Mouse (Mus musculus) CH12.LX (cell line): Measurements from ENCODE around the gene Vmn1r211. TPM values are rescaled to one million over a fixed set of nuclear protein-coding genes. Genes with fewer than 3 reads are reported as not detected.
A peak's percentile ranks its signal among the peaks of the same experiment; 100 is the strongest.
"Not testable (repeated sequence)": the region's sequence is repeated elsewhere in the genome, so short reads cannot be mapped to it uniquely, and the experiment has no call there.

Experiments
- DNase-seq: peaks from one replicate; pipeline ENCODE4 v3.0.0-alpha.2; 2013; ENCODE audit errors: extremely low read depth
- H3K27ac ChIP-seq: 2 replicates; pipeline ENCODE4 v1.5.1; 2012; ENCODE audit warnings: low read depth, mild to moderate bottlenecking, control low read depth, moderate library complexity; ENCODE audit not compliant: insufficient read depth
- H3K27me3 ChIP-seq: replicated peaks from 2 replicates; pipeline ENCODE3; 2012; ENCODE audit warnings: inconsistent platforms
- H3K36me3 ChIP-seq, 2 experiments: replicated peaks in 1 of 2; 2 replicates each; pipeline versions ENCODE3 to v1.6.1; 2012; ENCODE audit warnings: inconsistent platforms in 1 of 2, low read length in 1 of 2, mild to moderate bottlenecking in 1 of 2, mixed read lengths in 1 of 2, moderate library complexity in 1 of 2; ENCODE audit not compliant: control insufficient read depth in 1 of 2, insufficient read depth in 1 of 2
- H3K4me1 ChIP-seq, 2 experiments: 2 replicates each; pipeline ENCODE4 v1.6.1; 2012; ENCODE audit warnings: inconsistent platforms in 1 of 2, moderate library complexity in 1 of 2; ENCODE audit not compliant: insufficient read depth in 2 of 2, control insufficient read depth in 1 of 2
- H3K4me2 ChIP-seq: 2 replicates; pipeline ENCODE4 v1.6.1; 2012; ENCODE audit warnings: low read depth, mild to moderate bottlenecking, control low read depth; ENCODE audit not compliant: poor library complexity, insufficient read depth, severe bottlenecking
- H3K4me3 ChIP-seq, 3 experiments: fragments of 150-350 bp in 1 of 3; sonication (generic) in 1 of 3; replicated peaks in 1 of 3; 2 replicates each; pipeline versions ENCODE3 to v1.5.1; 2011 to 2012; ENCODE audit warnings: low read depth in 2 of 3, low read length in 2 of 3, mild to moderate bottlenecking in 2 of 3, moderate library complexity in 2 of 3, control low read depth in 1 of 3, improper control_type of control experiment in 1 of 3, inconsistent platforms in 1 of 3, mixed read lengths in 1 of 3; ENCODE audit not compliant: poor library complexity in 1 of 3
- H3K79me2 ChIP-seq: replicated peaks from 2 replicates; pipeline ENCODE4 v1.6.1; 2012; ENCODE audit warnings: mild to moderate bottlenecking, moderate library complexity; ENCODE audit not compliant: control insufficient read depth, poor library complexity, insufficient read depth, severe bottlenecking; ENCODE audit errors: extremely low read depth
- H3K9ac ChIP-seq: 2 replicates; pipeline ENCODE4 v1.6.1; 2012; ENCODE audit warnings: low read depth, mild to moderate bottlenecking, control low read depth, moderate library complexity; ENCODE audit not compliant: insufficient read depth
- H3K9me3 ChIP-seq: replicated peaks from 2 replicates; pipeline ENCODE3; 2012; ENCODE audit warnings: low read length, inconsistent platforms, mixed read lengths
- CHD1 ChIP-seq: IDR thresholded peaks from 2 replicates; pipeline ENCODE4 v1.6.1; 2012; ENCODE audit warnings: low read depth, low read length, improper control_type of control experiment, inconsistent platforms
- ELF1 ChIP-seq: IDR thresholded peaks from 2 replicates; pipeline ENCODE4 v1.6.1; 2014; ENCODE audit warnings: low read depth, mild to moderate bottlenecking, inconsistent platforms, low read length, improper control_type of control experiment
- EP300 ChIP-seq: IDR thresholded peaks from 2 replicates; pipeline ENCODE4 v1.6.1; 2011; ENCODE audit warnings: low read length, improper control_type of control experiment
- ETS1 ChIP-seq: conservative IDR thresholded peaks from 2 replicates; pipeline ENCODE4 v1.6.1; 2012; ENCODE audit warnings: low read depth, mild to moderate bottlenecking, inconsistent platforms, low read length, improper control_type of control experiment, moderate library complexity
- GABPA ChIP-seq: IDR thresholded peaks from 2 replicates; pipeline ENCODE4 v1.6.1; 2012; ENCODE audit warnings: low read depth, low read length, improper control_type of control experiment, inconsistent platforms; ENCODE audit not compliant: insufficient replicate concordance
- IRF4 ChIP-seq: IDR thresholded peaks from 2 replicates; pipeline ENCODE4 v1.6.1; 2014; ENCODE audit warnings: low read depth, mild to moderate bottlenecking, inconsistent platforms, low read length, improper control_type of control experiment
- KAT2A ChIP-seq: IDR thresholded peaks from 2 replicates; pipeline ENCODE4 v1.6.1; 2012; ENCODE audit warnings: low read length, improper control_type of control experiment, inconsistent platforms; ENCODE audit not compliant: insufficient replicate concordance
- MAZ ChIP-seq: IDR thresholded peaks from 2 replicates; pipeline ENCODE4 v1.6.1; 2012; ENCODE audit warnings: low read depth, mild to moderate bottlenecking, inconsistent platforms, low read length, improper control_type of control experiment, moderate library complexity
- MEF2A ChIP-seq: IDR thresholded peaks from 2 replicates; pipeline ENCODE4 v1.6.1; 2014; ENCODE audit warnings: low read depth, mild to moderate bottlenecking, inconsistent platforms, low read length, improper control_type of control experiment, borderline replicate concordance
- MXI1 ChIP-seq: IDR thresholded peaks from 2 replicates; pipeline ENCODE4 v1.6.1; 2011; ENCODE audit warnings: mild to moderate bottlenecking, low read depth, low read length, improper control_type of control experiment
- NRF1 ChIP-seq: IDR thresholded peaks from 2 replicates; pipeline ENCODE4 v1.6.1; 2014; ENCODE audit warnings: low read depth, mild to moderate bottlenecking, inconsistent platforms, low read length, improper control_type of control experiment, moderate library complexity
- SIN3A ChIP-seq: IDR thresholded peaks from 2 replicates; pipeline ENCODE4 v1.6.1; 2012; ENCODE audit warnings: low read length, improper control_type of control experiment, inconsistent platforms
- TCF12 ChIP-seq: IDR thresholded peaks from 2 replicates; pipeline ENCODE4 v1.6.1; 2014; ENCODE audit warnings: low read depth, mild to moderate bottlenecking, inconsistent platforms, low read length, improper control_type of control experiment
- UBTF ChIP-seq: IDR thresholded peaks from 2 replicates; pipeline ENCODE4 v1.6.1; 2012; ENCODE audit warnings: low read depth, mild to moderate bottlenecking, inconsistent platforms, low read length, improper control_type of control experiment, moderate library complexity
- dilution Hi-C: fragments of 300-500 bp; cut with MboI; formaldehyde crosslinking; loops from 2 replicates; pipeline ENCODE4 v1.14.3; 2020; ENCODE audit warnings: low sequenced_read_pairs; ENCODE audit not compliant: extremely low pct_unique_long_range_greater_than_20kb, extremely low pct_ligation_motif_present
- in situ Hi-C: fragments of 300-500 bp; cut with MboI; formaldehyde crosslinking; loops from 3 replicates; pipeline ENCODE4 v1.14.3; 2019; ENCODE audit warnings: low sequenced_read_pairs, low pct_ligation_motif_present, low pct_unique_long_range_greater_than_20kb, mixed read lengths
- polyA plus RNA-seq: library from polyadenylated mRNA; unstranded; fragments of >175 nt; gene quantifications from 2 replicates; pipeline ENCODE4 v1.2.1, GENCODE M21; 2012; ENCODE audit warnings: low read depth; ENCODE audit not compliant: insufficient read length
- total RNA-seq, 2 experiments: library from RNA; depleted of rRNA; stranded (reverse); fragments of 300-350 nt in 1 of 2; fragments of >200 nt in 1 of 2; gene quantifications; 2 replicates each; pipeline ENCODE4 v1.2.3; 2012 to 2014

The Vmn1r211 gene
- total and polyA plus RNA-seq, 3 experiments = not detected

GRCm38 (mm10) chr13:22854760-22855159, 2.6 kb downstream of the Vmn1r211 start:
- dilution Hi-C loops (no loop called here), in situ Hi-C loops (loop anchor here (10.0 kb wide), 1 partner anchor 550 kb away; no protein-coding TSS in a partner anchor)
- Histone ChIP-seq H3K4me2 (no peak overlapping the region), H3K9ac (no peak overlapping the region), H3K79me2 (no peaks in the 10 kb centered on the region), H3K27me3 (no peaks in the 10 kb centered on the region), H3K9me3 (no peaks in the 10 kb centered on the region), H3K36me3 (no peaks in the 10 kb centered on the region), H3K27ac (no peak overlapping the region), H3K4me1 (peaks cover 3 to 37% of the 10 kb centered on the region in 2 experiments; a peak in 3 of 4 replicates), H3K4me3 (no peak overlapping the region)
- TF ChIP-seq SIN3A (no peak), MXI1 (no peak), NRF1 (no peak), CHD1 (no peak), MEF2A (0 out of 2 replicates have a peak, but pooled peaks have one; percentile 15), GABPA (peak; percentile 36; the same call in 1 of the 2 replicates), UBTF (no peak), ELF1 (no peak), TCF12 (peak; percentile 51; the same call in 1 of the 2 replicates), IRF4 (peak; percentile 32; the same call in 1 of the 2 replicates), ETS1 (peak; percentile 77), MAZ (no peak), EP300 (peak; percentile 62; the same call in 1 of the 2 replicates), KAT2A (no peak)
- DNase-seq = peak; percentile 59

- Histone ChIP-seq H3K4me3 (no peak overlapping the region), H3K9ac (no peak overlapping the region), H3K36me3 (no peaks in the 10 kb centered on the region), H3K4me2 (no peak overlapping the region), H3K4me1 (no peaks in the 10 kb centered on the region), H3K9me3 (no peaks in the 10 kb centered on the region), H3K27ac (no peak overlapping the region), H3K79me2 (no peaks in the 10 kb centered on the region), H3K27me3 (no peaks in the 10 kb centered on the region)
- no peak for TF ChIP-seq IRF4
- no peak for TF ChIP-seq CHD1
- TF ChIP-seq GABPA = no peak
- no peak for DNase-seq
- in situ Hi-C loops (no loop called here), dilution Hi-C loops (no loop called here)
Observed at GRCm38 (mm10) chr13:22846798-22847197, 10.6 kb downstream of the Vmn1r211 start.

- H3K9me3 ChIP-seq, DNase-seq, H3K27ac ChIP-seq, H3K4me1 ChIP-seq, H3K79me2 ChIP-seq, H3K4me3 ChIP-seq, dilution Hi-C loops, H3K36me3 ChIP-seq, H3K9ac ChIP-seq, H3K4me2 ChIP-seq, H3K27me3 ChIP-seq, in situ Hi-C loops: not testable (repeated sequence)
Observed at GRCm38 (mm10) chr13:22844304-22844703, 13.1 kb downstream of the Vmn1r211 start.
